In the genomic region with DNA sequence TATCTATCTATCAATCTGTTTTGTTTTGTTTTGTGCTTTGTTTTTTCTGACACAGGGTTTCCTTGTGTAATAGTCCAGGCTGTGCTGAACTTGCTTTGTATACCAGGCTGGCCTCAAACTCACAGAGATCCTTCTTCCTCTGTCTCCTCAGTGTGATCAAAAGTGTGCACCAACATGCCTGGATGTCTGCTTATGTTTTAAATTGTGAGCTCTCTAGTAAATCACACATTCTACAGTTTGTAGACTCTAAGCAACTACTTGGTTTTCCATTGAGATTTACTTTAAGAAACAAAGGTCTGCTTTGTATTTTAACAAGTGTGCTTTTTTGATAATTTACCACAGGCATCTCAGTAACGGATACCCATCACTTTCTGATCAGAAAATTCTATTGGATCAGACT, we compare ENCODE assay signal across 20 mouse cellular contexts. TPM values are rescaled to one million over a fixed set of nuclear protein-coding genes. Genes with fewer than 3 reads are reported as not detected.
A peak's percentile ranks its signal among the peaks of the same experiment; 100 is the strongest.
DNase-seq lines count a peak whose midpoint lies in the region; ATAC-seq and TF ChIP-seq lines count a peak whose summit lies in the region.
"Had no signal": no experiment of that assay in that cellular context is flagged by ENCODE, and none has a peak within 500 bp of the region (broad histone marks: within the 10 kb centered on the region; RNA-seq: fewer than 3 reads in every experiment).

No protein-coding gene starts in this region.

- H3K4me3 ChIP-seq in forebrain, embryonic 10.5 days, result no peak overlapping the region
- no peak overlapping the region for H3K4me3 ChIP-seq in forebrain, postnatal 0 days (ENCODE audit: low read depth, low read length)
- H3K4me3 ChIP-seq in kidney, embryonic 14.5 days (ENCODE audit: low read length), result no peak overlapping the region
- H3K4me3 ChIP-seq: hindbrain, embryonic 13.5 days; limb, embryonic 15.5 days had no signal

- peaks cover 47% of the 10 kb centered on the region for H3K4me1 ChIP-seq in forebrain, embryonic 10.5 days
- H3K4me1 ChIP-seq in forebrain, postnatal 0 days (ENCODE audit: insufficient read depth), result peaks cover 17% of the 10 kb centered on the region; the same call in 1 of the 2 replicates
- peaks cover 13% of the 10 kb centered on the region for H3K4me1 ChIP-seq in kidney, embryonic 14.5 days (ENCODE audit: control insufficient read depth, insufficient read depth, low read length)

- no peaks in the 10 kb centered on the region for H3K27me3 ChIP-seq in forebrain, embryonic 10.5 days (ENCODE audit: poor library complexity, severe bottlenecking)
- H3K27me3 ChIP-seq in forebrain, postnatal 0 days (ENCODE audit: insufficient read depth, low read length), result no peaks in the 10 kb centered on the region
- no peaks in the 10 kb centered on the region for H3K27me3 ChIP-seq in kidney, embryonic 14.5 days (ENCODE audit: control insufficient read depth, insufficient read depth, low read length)
- H3K27me3 ChIP-seq: hindbrain, embryonic 13.5 days; limb, embryonic 15.5 days had no signal

- H3K27ac ChIP-seq in forebrain, embryonic 10.5 days, result peak overlapping the region; percentile 95
- H3K27ac ChIP-seq in forebrain, postnatal 0 days (ENCODE audit: low read depth, low read length), result no peak overlapping the region
- 0 out of 2 replicates have a peak overlapping the region, but pooled peaks have one; percentile 37 for H3K27ac ChIP-seq in kidney, embryonic 14.5 days (ENCODE audit: low read depth, low read length)
- H3K27ac ChIP-seq: hindbrain, embryonic 13.5 days had no signal

- ATAC-seq in forebrain, postnatal 0 days, result no peak
- no peak for ATAC-seq in kidney, embryonic 14.5 days (ENCODE audit: low FRiP score, low TSS enrichment)
- ATAC-seq: intestine, embryonic 16.5 days; midbrain, embryonic 16.5 days had no signal

- no peak overlapping the region for H3K9ac ChIP-seq in forebrain, postnatal 0 days
- H3K9ac ChIP-seq in kidney, embryonic 14.5 days (ENCODE audit: low read depth, low read length), result no peak overlapping the region
- H3K9ac ChIP-seq: hindbrain, embryonic 13.5 days; limb, embryonic 15.5 days had no signal

- no peaks in the 10 kb centered on the region for H3K36me3 ChIP-seq in forebrain, embryonic 10.5 days (replicated peaks)
- no peaks in the 10 kb centered on the region for H3K36me3 ChIP-seq in forebrain, postnatal 0 days (ENCODE audit: insufficient read depth)
- no peaks in the 10 kb centered on the region for H3K36me3 ChIP-seq in kidney, embryonic 14.5 days (ENCODE audit: control insufficient read depth, insufficient read depth, low read length)
- H3K36me3 ChIP-seq: hindbrain, embryonic 13.5 days; limb, embryonic 15.5 days had no signal

- H3K4me2 ChIP-seq in forebrain, postnatal 0 days (ENCODE audit: low read depth), result no peak overlapping the region
- H3K4me2 ChIP-seq in kidney, embryonic 14.5 days (replicated peaks; ENCODE audit: low read depth, low read length), result no peak overlapping the region

- WGBS in forebrain, embryonic 10.5 days, result 88% methylated on average over 1 of the region's 1 CpGs
- 83% methylated on average over 1 of the region's 1 CpGs for WGBS in forebrain, postnatal 0 days
- 98% methylated on average over 1 of the region's 1 CpGs for WGBS in kidney, embryonic 14.5 days

- TF ChIP-seq CTCF in forebrain, postnatal 0 days (IDR thresholded peaks at IDR 0.05; ENCODE audit: low read depth), result no peak

- DNase-seq in forebrain, embryonic 10.5 days (ENCODE audit: extremely low spot score, low spot score), result no peak
- DNase-seq in forebrain, postnatal 0 days, result no peak
- DNase-seq in kidney, postnatal 14 days, result no peak
- DNase-seq in retina, embryonic 14.5 days (ENCODE audit: low spot score), result peak; percentile 1
- DNase-seq in retina, postnatal 1 day, result no peak
- DNase-seq in kidney, adult 18-20 months, result no peak
- no peak for DNase-seq in adrenal gland, postnatal 4 days (ENCODE audit: low spot score in 2 of 2)
- DNase-seq: adrenal gland, postnatal 36 days; B cell, adult 2 months; cerebellum, adult 18-20 months; cerebellum, postnatal 36 days; gastrocnemius, postnatal 36 days; lung, postnatal 10 days; right cerebral cortex, postnatal 4 days; thymus, adult 2 months had no signal

- H3K9me3 ChIP-seq in forebrain, embryonic 10.5 days, result no peaks in the 10 kb centered on the region
- H3K9me3 ChIP-seq in forebrain, postnatal 0 days (ENCODE audit: low read length), result no peaks in the 10 kb centered on the region
- no peaks in the 10 kb centered on the region for H3K9me3 ChIP-seq in kidney, embryonic 14.5 days (ENCODE audit: control insufficient read depth, low read length)
- H3K9me3 ChIP-seq: hindbrain, embryonic 13.5 days; limb, embryonic 15.5 days had no signal

RNA-seq across cellular contexts. Expression of a gene that starts 2.3 kb away (rescaled TPM):
- polyA plus RNA-seq in forebrain, embryonic 10.5 days (2016; fragmentation: Nextera tagmentation; extraction: Ambion mirVana), result 7.1 and 7.2 TPM in 2 replicates
- total RNA-seq in forebrain, postnatal 0 days (2014; rRNA removed), result 73.0 and 78.9 TPM in 2 replicates
- 0.57 and 0.80 TPM in 2 replicates for polyA plus RNA-seq in forebrain, postnatal 0 days (2015; fragmentation: Nextera tagmentation; extraction: Ambion mirVana)
- polyA plus RNA-seq in kidney, embryonic 14.5 days (2014; fragmentation: Nextera tagmentation; extraction: Ambion mirVana), result 12.0 and 14.7 TPM in 2 replicates
- 10 to 100 TPM; 64.3 to 80.4 TPM for total RNA-seq in adrenal gland, postnatal 4 days (2021)

RNA-seq across cellular contexts. Expression of a gene that starts 3.6 kb away (rescaled TPM):
- polyA plus RNA-seq in forebrain, embryonic 10.5 days (2016; fragmentation: Nextera tagmentation; extraction: Ambion mirVana), result 112 and 119 TPM in 2 replicates
- 258 and 695 TPM in 2 replicates for total RNA-seq in forebrain, postnatal 0 days (2014; rRNA removed)
- polyA plus RNA-seq in forebrain, postnatal 0 days (2015; fragmentation: Nextera tagmentation; extraction: Ambion mirVana), result 25.0 and 42.2 TPM in 2 replicates
- 113 and 136 TPM in 2 replicates for polyA plus RNA-seq in kidney, embryonic 14.5 days (2014; fragmentation: Nextera tagmentation; extraction: Ambion mirVana)
- 100 to 1,000 TPM; 413 to 478 TPM for total RNA-seq in adrenal gland, postnatal 4 days (2021)

RNA-seq across cellular contexts. Expression of a gene that starts 3.7 kb away (rescaled TPM):
- polyA plus RNA-seq in forebrain, embryonic 10.5 days (2016; fragmentation: Nextera tagmentation; extraction: Ambion mirVana), result 1.5 TPM in 2 replicates
- total RNA-seq in forebrain, postnatal 0 days (2014; rRNA removed), result 204 and 274 TPM in 2 replicates
- 0.78 TPM in 1 of 2 replicates, not detected in the other for polyA plus RNA-seq in forebrain, postnatal 0 days (2015; fragmentation: Nextera tagmentation; extraction: Ambion mirVana)
- polyA plus RNA-seq in kidney, embryonic 14.5 days (2014; fragmentation: Nextera tagmentation; extraction: Ambion mirVana), result 2.9 and 5.3 TPM in 2 replicates
- 10 to 100 TPM; 63.5 to 64.6 TPM for total RNA-seq in adrenal gland, postnatal 4 days (2021)
- polyA plus RNA-seq: midbrain, embryonic 16.5 days had no signal

RNA-seq across cellular contexts. Expression of a gene that starts 3.8 kb away (rescaled TPM):
- 5.8 and 6.9 TPM in 2 replicates for polyA plus RNA-seq in forebrain, embryonic 10.5 days (2016; fragmentation: Nextera tagmentation; extraction: Ambion mirVana)
- 226 and 289 TPM in 2 replicates for total RNA-seq in forebrain, postnatal 0 days (2014; rRNA removed)
- not detected in 2 replicates for polyA plus RNA-seq in forebrain, postnatal 0 days (2015; fragmentation: Nextera tagmentation; extraction: Ambion mirVana)
- 6.7 and 10.8 TPM in 2 replicates for polyA plus RNA-seq in kidney, embryonic 14.5 days (2014; fragmentation: Nextera tagmentation; extraction: Ambion mirVana)
- 100 to 1,000 TPM; 297 to 360 TPM for total RNA-seq in adrenal gland, postnatal 4 days (2021)
- polyA plus RNA-seq: midbrain, embryonic 16.5 days had no signal

RNA-seq across cellular contexts. Expression of a gene that starts 6.6 kb away (rescaled TPM):
- polyA plus RNA-seq in forebrain, embryonic 10.5 days (2016; fragmentation: Nextera tagmentation; extraction: Ambion mirVana), result 6.4 and 6.7 TPM in 2 replicates
- total RNA-seq in forebrain, postnatal 0 days (2014; rRNA removed), result 367 and 594 TPM in 2 replicates
- polyA plus RNA-seq in forebrain, postnatal 0 days (2015; fragmentation: Nextera tagmentation; extraction: Ambion mirVana), result 3.0 and 3.6 TPM in 2 replicates
- 7.9 and 12.9 TPM in 2 replicates for polyA plus RNA-seq in kidney, embryonic 14.5 days (2014; fragmentation: Nextera tagmentation; extraction: Ambion mirVana)
- total RNA-seq in adrenal gland, postnatal 4 days (2021), result 100 to 1,000 TPM; 627 to 705 TPM
